ENCODE assay signal across 8 mouse cellular contexts in the genomic region with DNA sequence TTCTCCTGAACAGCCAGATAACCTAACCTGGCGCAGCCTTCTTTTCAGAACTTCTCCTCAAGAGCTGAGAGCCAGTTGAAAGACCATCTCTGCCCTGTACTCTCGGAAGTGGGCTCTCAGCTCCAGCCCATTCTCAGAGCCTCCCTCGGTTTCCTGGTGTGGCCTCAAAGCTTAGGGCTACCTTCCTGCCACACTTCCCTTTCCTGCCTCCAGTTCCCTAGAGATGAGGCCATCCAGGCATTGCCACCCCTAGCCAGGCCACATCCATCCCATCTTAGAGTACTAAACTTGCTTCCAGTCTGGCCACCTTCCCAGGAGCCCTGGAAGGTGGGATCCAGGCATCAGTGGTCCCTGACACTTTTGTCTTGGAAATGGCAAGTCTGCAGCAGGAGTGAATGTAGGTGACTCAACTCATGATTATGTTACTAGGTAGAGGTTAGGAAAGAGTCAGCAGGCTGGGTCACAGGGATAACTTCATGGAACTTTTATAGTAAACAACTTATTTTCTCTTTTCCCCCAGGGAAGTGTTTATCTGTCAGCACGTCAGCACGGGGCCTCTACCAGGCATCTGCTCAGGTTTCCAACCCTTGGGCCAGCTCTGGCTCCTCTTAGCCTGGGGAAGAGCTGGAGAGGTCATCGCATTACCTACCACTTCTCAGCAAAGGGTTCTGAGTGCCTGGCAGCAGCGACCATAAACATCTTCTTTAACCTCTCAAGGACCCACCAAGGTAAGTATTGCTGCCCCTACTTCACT. TPM values are rescaled to one million over a fixed set of nuclear protein-coding genes. Genes with fewer than 3 reads are reported as not detected.
DNase-seq lines count a peak whose midpoint lies in the region; ATAC-seq and TF ChIP-seq lines count a peak whose summit lies in the region.

No protein-coding gene starts in this region.

- TF ChIP-seq POLR2A in testis, adult 2 months (IDR thresholded peaks at IDR 0.05; ENCODE audit: control insufficient read depth, low read depth, low read length) = no peak

- H3K36me3 ChIP-seq in testis, adult 2 months (ENCODE audit: control insufficient read depth, insufficient read depth, low read length) = no peaks in the 10 kb centered on the region
- H3K36me3 ChIP-seq in forebrain, embryonic 12.5 days (replicated peaks) = no peaks in the 10 kb centered on the region
- peaks cover 7% of the 10 kb centered on the region; the same call in 1 of the 2 replicates for H3K36me3 ChIP-seq in intestine, postnatal 0 days (ENCODE audit: control insufficient read depth, insufficient read depth)
- H3K36me3 ChIP-seq in midbrain, embryonic 16.5 days (ENCODE audit: control insufficient read depth, insufficient read depth, low read length) = no peaks in the 10 kb centered on the region

- H3K4me3 ChIP-seq in testis, adult 2 months (ENCODE audit: control insufficient read depth, low read depth, low read length) = peak overlapping the region; percentile 88
- H3K4me3 ChIP-seq in forebrain, embryonic 12.5 days (replicated peaks) = peak overlapping the region; percentile 46
- peak overlapping the region; percentile 51 for H3K4me3 ChIP-seq in intestine, postnatal 0 days (ENCODE audit: low read depth, low read length)
- peak overlapping the region; percentile 31; the same call in 1 of the 2 replicates for H3K4me3 ChIP-seq in midbrain, embryonic 16.5 days (ENCODE audit: low read depth, low read length)

- H3K9ac ChIP-seq in forebrain, embryonic 12.5 days = 0 out of 2 replicates have a peak overlapping the region, but pooled peaks have one; percentile 4
- peak overlapping the region; percentile 49 for H3K9ac ChIP-seq in intestine, postnatal 0 days (ENCODE audit: low read depth, low read length)
- no peak overlapping the region for H3K9ac ChIP-seq in midbrain, embryonic 16.5 days (ENCODE audit: low read depth, low read length)

- H3K9me3 ChIP-seq in forebrain, embryonic 12.5 days = no peaks in the 10 kb centered on the region
- H3K9me3 ChIP-seq in intestine, postnatal 0 days (ENCODE audit: control insufficient read depth) = no peaks in the 10 kb centered on the region
- H3K9me3 ChIP-seq in midbrain, embryonic 16.5 days (replicated peaks; ENCODE audit: control insufficient read depth, low read length, poor library complexity, severe bottlenecking) = no peaks in the 10 kb centered on the region

- H3K4me2 ChIP-seq in forebrain, embryonic 12.5 days = peak overlapping the region; percentile 66
- peak overlapping the region; percentile 78 for H3K4me2 ChIP-seq in intestine, postnatal 0 days (replicated peaks; ENCODE audit: low read depth)
- peak overlapping the region; percentile 52; the same call in 1 of the 2 replicates for H3K4me2 ChIP-seq in midbrain, embryonic 16.5 days (ENCODE audit: low read length)

- H3K27me3 ChIP-seq in testis, adult 2 months (ENCODE audit: control insufficient read depth, insufficient read depth, low read length) = peaks cover 2% of the 10 kb centered on the region; the same call in 1 of the 2 replicates
- peaks cover 38% of the 10 kb centered on the region for H3K27me3 ChIP-seq in forebrain, embryonic 12.5 days
- no peaks in the 10 kb centered on the region for H3K27me3 ChIP-seq in intestine, postnatal 0 days (replicated peaks; ENCODE audit: control insufficient read depth, insufficient read depth, low read length)
- H3K27me3 ChIP-seq in midbrain, embryonic 16.5 days (ENCODE audit: control insufficient read depth, insufficient read depth, low read depth, low read length) = peaks cover 17% of the 10 kb centered on the region

- H3K27ac ChIP-seq in testis, adult 2 months (ENCODE audit: control insufficient read depth, insufficient read depth, low read depth, low read length) = peak overlapping the region; percentile 76
- H3K27ac ChIP-seq in forebrain, embryonic 12.5 days = no peak overlapping the region
- H3K27ac ChIP-seq in intestine, postnatal 0 days (ENCODE audit: low read depth, low read length) = peak overlapping the region; percentile 70; the same call in 1 of the 2 replicates
- no peak overlapping the region for H3K27ac ChIP-seq in midbrain, embryonic 16.5 days (ENCODE audit: low read length)

- TF ChIP-seq CTCF in testis, adult 2 months (IDR thresholded peaks at IDR 0.05; ENCODE audit: control insufficient read depth, insufficient read depth, insufficient replicate concordance, low read depth, low read length) = no peak
- no peak for TF ChIP-seq CTCF in intestine, postnatal 0 days (IDR thresholded peaks at IDR 0.05; ENCODE audit: low read depth)

- 50% methylated on average over 7 of the region's 7 CpGs for WGBS in forebrain, embryonic 12.5 days
- 57% methylated on average over 7 of the region's 7 CpGs for WGBS in intestine, postnatal 0 days
- 51% methylated on average over 7 of the region's 7 CpGs for WGBS in midbrain, embryonic 16.5 days

- peaks cover 10% of the 10 kb centered on the region for H3K4me1 ChIP-seq in testis, adult 2 months (ENCODE audit: control insufficient read depth, insufficient read depth, low read length)
- H3K4me1 ChIP-seq in forebrain, embryonic 12.5 days = peaks cover 8% of the 10 kb centered on the region; the same call in 1 of the 2 replicates
- no peaks in the 10 kb centered on the region for H3K4me1 ChIP-seq in intestine, postnatal 0 days (replicated peaks; ENCODE audit: control insufficient read depth, insufficient read depth, low read length)
- H3K4me1 ChIP-seq in midbrain, embryonic 16.5 days (ENCODE audit: control insufficient read depth, insufficient read depth, low read length) = no peaks in the 10 kb centered on the region

- DNase-seq in testis, postnatal 14 days (ENCODE audit: low spot score) = no peak
- no peak for DNase-seq in embryo, embryonic 11 days
- DNase-seq in urinary bladder, postnatal 36 days (ENCODE audit: low spot score in 2 of 2) = no peak
- no peak for DNase-seq in left cerebral cortex, adult 9 months (ENCODE audit: low spot score in 2 of 2)

- no peak for ATAC-seq in forebrain, embryonic 12.5 days (ENCODE audit: low FRiP score)
- 0 out of 2 replicates have a peak, but pooled peaks have one; percentile 3 for ATAC-seq in intestine, postnatal 0 days
- no peak for ATAC-seq in midbrain, embryonic 16.5 days

RNA-seq across cellular contexts. Expression of a gene that starts 0.7 kb away (rescaled TPM):
- polyA plus RNA-seq in testis, adult 2 months (2012; rRNA removed) = 25.8 and 26.6 TPM in 2 replicates
- 6.0 and 7.6 TPM in 2 replicates for polyA plus RNA-seq in forebrain, embryonic 12.5 days (2016; fragmentation: Nextera tagmentation; extraction: Ambion mirVana)
- 14.9 and 16.6 TPM in 2 replicates for polyA plus RNA-seq in intestine, postnatal 0 days (2015; fragmentation: Nextera tagmentation; extraction: Ambion mirVana)
- polyA plus RNA-seq in midbrain, embryonic 16.5 days (2015; fragmentation: Nextera tagmentation; extraction: Ambion mirVana) = 12.0 and 16.4 TPM in 2 replicates

RNA-seq across cellular contexts. Expression of a gene that starts 10.9 kb away (rescaled TPM):
- 14.8 and 16.0 TPM in 2 replicates for polyA plus RNA-seq in testis, adult 2 months (2012; rRNA removed)
- 24.6 and 26.0 TPM in 2 replicates for polyA plus RNA-seq in forebrain, embryonic 12.5 days (2016; fragmentation: Nextera tagmentation; extraction: Ambion mirVana)
- 450 and 453 TPM in 2 replicates for polyA plus RNA-seq in intestine, postnatal 0 days (2015; fragmentation: Nextera tagmentation; extraction: Ambion mirVana)
- polyA plus RNA-seq in midbrain, embryonic 16.5 days (2015; fragmentation: Nextera tagmentation; extraction: Ambion mirVana) = 15.3 and 16.0 TPM in 2 replicates

RNA-seq across cellular contexts. Expression of a gene that starts 12.8 kb away (rescaled TPM):
- polyA plus RNA-seq in testis, adult 2 months (2012; rRNA removed) = 284 and 298 TPM in 2 replicates
- 97.4 and 97.5 TPM in 2 replicates for polyA plus RNA-seq in forebrain, embryonic 12.5 days (2016; fragmentation: Nextera tagmentation; extraction: Ambion mirVana)
- polyA plus RNA-seq in intestine, postnatal 0 days (2015; fragmentation: Nextera tagmentation; extraction: Ambion mirVana) = 122 and 132 TPM in 2 replicates
- 124 and 126 TPM in 2 replicates for polyA plus RNA-seq in midbrain, embryonic 16.5 days (2015; fragmentation: Nextera tagmentation; extraction: Ambion mirVana)

RNA-seq across cellular contexts. Expression of a gene that starts 24.3 kb away (rescaled TPM):
- 6.6 and 8.7 TPM in 2 replicates for polyA plus RNA-seq in testis, adult 2 months (2012; rRNA removed)
- polyA plus RNA-seq in forebrain, embryonic 12.5 days (2016; fragmentation: Nextera tagmentation; extraction: Ambion mirVana) = 4.0 and 4.1 TPM in 2 replicates
- polyA plus RNA-seq in intestine, postnatal 0 days (2015; fragmentation: Nextera tagmentation; extraction: Ambion mirVana) = 12.4 and 14.2 TPM in 2 replicates
- 15.7 and 17.7 TPM in 2 replicates for polyA plus RNA-seq in midbrain, embryonic 16.5 days (2015; fragmentation: Nextera tagmentation; extraction: Ambion mirVana)

RNA-seq across cellular contexts. Expression of a gene that starts 32.4 kb away (rescaled TPM):
- polyA plus RNA-seq in testis, adult 2 months (2012; rRNA removed) = 19.6 and 21.5 TPM in 2 replicates
- 28.5 and 30.4 TPM in 2 replicates for polyA plus RNA-seq in forebrain, embryonic 12.5 days (2016; fragmentation: Nextera tagmentation; extraction: Ambion mirVana)
- 16.0 and 20.0 TPM in 2 replicates for polyA plus RNA-seq in intestine, postnatal 0 days (2015; fragmentation: Nextera tagmentation; extraction: Ambion mirVana)
- 16.5 TPM in 2 replicates for polyA plus RNA-seq in midbrain, embryonic 16.5 days (2015; fragmentation: Nextera tagmentation; extraction: Ambion mirVana)

Comparison
In these comparisons a context has a peak if more than half of its experiments do, and no peak if none do; other contexts are left out.
1. H3K27ac ChIP-seq: peak in testis, adult 2 months (single experiment) and intestine, postnatal 0 days (single experiment); none in forebrain, embryonic 12.5 days (single experiment) and midbrain, embryonic 16.5 days (single experiment).
2. H3K4me3 ChIP-seq: peak in every context shown above with its lines; median percentile 88 in testis, adult 2 months; 51 in intestine, postnatal 0 days; 46 in forebrain, embryonic 12.5 days; 31 in midbrain, embryonic 16.5 days.
3. RNA of a gene that starts 10.9 kb away (polyA plus RNA-seq): 450 to 453 TPM in intestine, postnatal 0 days; 24.6 to 26.0 TPM in forebrain, embryonic 12.5 days, 15.3 to 16.0 TPM in midbrain, embryonic 16.5 days and 14.8 to 16.0 TPM in testis, adult 2 months; every median in the first group is over 10 times any median in the second.
4. Peak in every context shown above with its lines, with median percentiles within 50 percentile points of each other: H3K4me2 ChIP-seq.